Mouse (Mus musculus): Measurements from ENCODE around the gene Olfr211. TPM values are rescaled to one million over a fixed set of nuclear protein-coding genes. Genes with fewer than 3 reads are reported as not detected.
A peak's percentile ranks its signal among the peaks of the same experiment; 100 is the strongest.

The Olfr211 gene
- total RNA-seq (2021) (not detected), polyA plus RNA-seq (2012; rRNA removed) (not detected in 2 replicates)
- long read RNA-seq: 0 reads

DNA sequence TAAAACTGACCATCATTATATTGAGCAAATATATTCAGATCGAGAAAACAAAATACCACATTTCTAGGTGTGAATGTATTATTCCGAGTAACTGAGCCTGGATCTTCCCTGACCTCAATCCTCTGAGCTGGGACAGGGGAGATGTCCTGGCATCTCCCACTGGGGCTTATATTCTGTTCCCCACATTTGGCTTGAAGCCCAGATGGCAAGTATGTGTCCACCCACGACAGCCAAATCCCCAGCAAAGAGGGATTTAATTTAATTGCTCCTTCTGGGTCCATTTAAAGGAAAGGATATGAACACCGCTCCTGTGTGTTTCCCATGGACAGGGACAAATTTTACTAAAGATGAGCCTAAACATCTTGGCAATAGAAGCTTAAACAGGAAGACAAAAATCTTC is at the start of gene Olfr211:
Gene Olfr211, plus strand, starts transcription at position 301 of the 400 bp plus-strand sequence.
- no peak for TF ChIP-seq POLR2A (IDR thresholded peaks at IDR 0.05; ENCODE audit: insufficient read depth, low read depth, low read length)
- no peak for TF ChIP-seq EP300 (IDR thresholded peaks at IDR 0.05; ENCODE audit: insufficient read depth, low read depth, low read length)
- no peak for TF ChIP-seq CTCF (IDR thresholded peaks at IDR 0.05)
- H3K9ac ChIP-seq (ENCODE audit: low read depth, low read length): no peak within 1 kb of the TSS
- H3K79me2 ChIP-seq (replicated peaks; ENCODE audit: control insufficient read depth, insufficient read depth, low read length): no peaks in the 10 kb centered on the region
- no peak within 1 kb of the TSS for H3K27ac ChIP-seq
- no peaks in the 10 kb centered on the region for H3K4me1 ChIP-seq (ENCODE audit: control insufficient read depth, insufficient read depth, low read length)
- H3K27me3 ChIP-seq (ENCODE audit: control insufficient read depth, insufficient read depth, low read length): no peaks in the 10 kb centered on the region
- 67% methylated on average over 4 of the region's 4 CpGs for WGBS
- DNase-seq: no peak
- H3K36me3 ChIP-seq (ENCODE audit: control insufficient read depth, insufficient read depth, low read length): no peaks in the 10 kb centered on the region
- intact Hi-C loops (cut with DNase I): no loop called here
- H3K4me3 ChIP-seq: no peak within 1 kb of the TSS

DNA sequence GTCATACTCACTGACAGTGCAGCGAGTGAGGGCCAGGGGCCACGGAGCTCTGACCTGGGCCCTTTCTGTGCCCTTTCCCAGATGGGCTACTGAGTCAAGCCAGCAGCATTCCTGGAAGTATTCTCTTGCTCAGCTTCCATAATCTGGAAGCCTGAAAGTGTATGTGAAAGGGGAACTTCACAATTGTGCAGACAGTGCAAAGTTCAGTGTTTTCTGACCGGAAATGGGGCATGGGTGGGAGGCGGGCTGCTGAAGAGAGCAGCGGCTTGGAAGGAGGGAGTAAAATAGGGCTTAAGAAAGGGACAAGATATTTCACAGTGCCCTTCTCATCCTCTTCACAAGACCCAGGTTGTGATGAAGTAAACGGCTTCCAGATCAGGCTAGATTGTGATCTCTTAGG is 49.4 kb upstream of the Olfr211 start:
- H3K27ac ChIP-seq: no peak overlapping the region; the same call in 1 of the 2 replicates
- H3K4me3 ChIP-seq: no peak overlapping the region
- 82% methylated on average over 6 of the region's 6 CpGs for WGBS
- peaks cover 8% of the 10 kb centered on the region; the same call in 1 of the 2 replicates for H3K36me3 ChIP-seq (ENCODE audit: control insufficient read depth, insufficient read depth, low read length)
- H3K9ac ChIP-seq (ENCODE audit: low read depth, low read length): no peak overlapping the region
- no peaks in the 10 kb centered on the region for H3K79me2 ChIP-seq (replicated peaks; ENCODE audit: control insufficient read depth, insufficient read depth, low read length)
- H3K27me3 ChIP-seq (ENCODE audit: control insufficient read depth, insufficient read depth, low read length): no peaks in the 10 kb centered on the region
- DNase-seq: no peak
- no peak for TF ChIP-seq EP300 (IDR thresholded peaks at IDR 0.05; ENCODE audit: insufficient read depth, low read depth, low read length)
- TF ChIP-seq POLR2A (IDR thresholded peaks at IDR 0.05; ENCODE audit: insufficient read depth, low read depth, low read length): no peak
- intact Hi-C loops (cut with DNase I): no loop called here
- peaks cover 2% of the 10 kb centered on the region for H3K4me1 ChIP-seq (ENCODE audit: control insufficient read depth, insufficient read depth, low read length)

DNA sequence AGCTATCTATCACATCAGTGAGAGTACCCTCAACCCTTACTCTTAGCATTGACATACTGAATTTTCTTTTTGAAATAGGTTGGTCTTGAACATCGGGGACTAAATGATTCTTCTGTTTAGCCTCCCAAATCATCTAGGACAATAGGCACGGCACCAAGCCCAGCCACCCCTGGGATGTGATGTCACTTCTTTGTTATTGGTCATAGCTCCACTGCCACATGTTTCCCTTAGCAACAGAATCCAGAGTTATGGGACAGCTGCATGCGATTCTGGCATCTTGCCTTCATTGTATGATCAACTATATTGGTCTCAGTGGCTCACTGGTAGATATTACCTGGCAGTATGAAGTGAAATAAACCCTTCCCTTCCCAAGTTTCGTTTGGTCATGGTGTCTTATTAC is 48.4 kb upstream of the Olfr211 start:
- Histone ChIP-seq H3K79me2 (replicated peaks; ENCODE audit: control insufficient read depth, insufficient read depth, low read length) (no peaks in the 10 kb centered on the region), H3K4me1 (ENCODE audit: control insufficient read depth, insufficient read depth, low read length) (peaks cover 2% of the 10 kb centered on the region), H3K36me3 (ENCODE audit: control insufficient read depth, insufficient read depth, low read length) (peaks cover 8% of the 10 kb centered on the region; the same call in 1 of the 2 replicates), H3K9ac (ENCODE audit: low read depth, low read length) (no peak overlapping the region), H3K27me3 (ENCODE audit: control insufficient read depth, insufficient read depth, low read length) (no peaks in the 10 kb centered on the region), H3K4me3 (no peak overlapping the region), H3K27ac (peak overlapping the region; percentile 70)
- no peak for DNase-seq
- TF ChIP-seq CTCF (IDR thresholded peaks at IDR 0.05) (no peak), EP300 (IDR thresholded peaks at IDR 0.05; ENCODE audit: insufficient read depth, low read depth, low read length) (no peak), POLR2A (IDR thresholded peaks at IDR 0.05; ENCODE audit: insufficient read depth, low read depth, low read length) (no peak)
- intact Hi-C loops (cut with DNase I): no loop called here
- WGBS: 36% methylated on average over 4 of the region's 4 CpGs

DNA sequence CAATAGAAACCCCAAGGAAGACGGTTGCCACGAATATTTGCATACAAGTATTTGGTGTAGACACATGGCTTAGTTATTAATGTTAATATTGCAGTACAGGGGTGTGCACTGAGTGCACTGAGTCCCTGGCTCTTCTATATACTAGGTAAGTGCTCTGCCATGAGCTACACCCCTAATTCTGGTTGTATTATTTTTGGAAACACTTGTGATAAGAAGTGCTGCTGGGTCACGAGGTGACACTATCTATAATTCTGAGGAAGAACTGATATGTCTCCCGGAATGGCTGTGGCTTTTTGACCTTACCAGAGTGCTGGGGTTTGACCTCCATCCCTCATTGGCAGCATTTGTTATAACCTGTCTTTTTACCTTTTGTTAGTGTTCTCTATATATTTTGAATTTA is 48.0 kb upstream of the Olfr211 start:
- intact Hi-C loops (cut with DNase I): no loop called here
- no peaks in the 10 kb centered on the region for H3K79me2 ChIP-seq (replicated peaks; ENCODE audit: control insufficient read depth, insufficient read depth, low read length)
- peak in 1 of 2 experiments; percentile 31 for DNase-seq
- H3K4me3 ChIP-seq: no peak overlapping the region
- no peaks in the 10 kb centered on the region for H3K27me3 ChIP-seq (ENCODE audit: control insufficient read depth, insufficient read depth, low read length)
- peaks cover 2% of the 10 kb centered on the region for H3K4me1 ChIP-seq (ENCODE audit: control insufficient read depth, insufficient read depth, low read length)
- TF ChIP-seq EP300 (IDR thresholded peaks at IDR 0.05; ENCODE audit: insufficient read depth, low read depth, low read length) (0 out of 2 replicates have a peak, but pooled peaks have one; percentile 14), CTCF (IDR thresholded peaks at IDR 0.05) (no peak)
- 32% methylated on average over 4 of the region's 4 CpGs for WGBS
- H3K27ac ChIP-seq: peak overlapping the region; percentile 70
- no peak overlapping the region for H3K9ac ChIP-seq (ENCODE audit: low read depth, low read length)
- H3K36me3 ChIP-seq (ENCODE audit: control insufficient read depth, insufficient read depth, low read length): peaks cover 8% of the 10 kb centered on the region; the same call in 1 of the 2 replicates

DNA sequence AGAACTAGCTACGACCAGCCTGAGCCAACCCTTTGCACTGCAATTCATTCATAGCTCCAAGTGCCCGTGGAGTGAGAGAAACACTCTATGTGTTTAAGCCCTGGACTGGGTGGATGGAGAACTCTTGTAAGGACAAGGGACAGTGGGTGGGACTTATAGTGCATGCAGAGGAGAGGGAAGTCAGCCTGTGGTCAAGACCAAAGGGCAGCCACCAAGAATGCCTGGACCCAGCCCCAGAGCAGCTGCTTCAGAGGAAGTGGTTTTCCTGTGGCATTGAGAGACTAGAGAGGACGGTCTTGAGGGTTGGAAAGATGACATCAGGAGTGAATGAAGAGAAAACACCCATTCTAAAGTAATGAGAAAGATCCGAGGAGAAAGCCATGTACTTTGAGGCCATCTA is 33.1 kb upstream of the Olfr211 start:
- H3K27ac ChIP-seq: no peak overlapping the region
- H3K9ac ChIP-seq (ENCODE audit: low read depth, low read length): no peak overlapping the region
- intact Hi-C loops (cut with DNase I): no loop called here
- 68% methylated on average over 4 of the region's 4 CpGs for WGBS
- H3K27me3 ChIP-seq (ENCODE audit: control insufficient read depth, insufficient read depth, low read length): peaks cover under 1% of the 10 kb centered on the region; the same call in 1 of the 2 replicates
- H3K36me3 ChIP-seq (ENCODE audit: control insufficient read depth, insufficient read depth, low read length): no peaks in the 10 kb centered on the region
- H3K4me3 ChIP-seq: no peak overlapping the region
- H3K4me1 ChIP-seq (ENCODE audit: control insufficient read depth, insufficient read depth, low read length): peaks cover 2% of the 10 kb centered on the region
- TF ChIP-seq EP300 (IDR thresholded peaks at IDR 0.05; ENCODE audit: insufficient read depth, low read depth, low read length) (0 out of 2 replicates have a peak, but pooled peaks have one; percentile 29), POLR2A (IDR thresholded peaks at IDR 0.05; ENCODE audit: insufficient read depth, low read depth, low read length) (no peak)
- H3K79me2 ChIP-seq (replicated peaks; ENCODE audit: control insufficient read depth, insufficient read depth, low read length): no peaks in the 10 kb centered on the region; the same call in 1 of the 2 replicates
- peak; percentile 25 to 64 for DNase-seq

DNA sequence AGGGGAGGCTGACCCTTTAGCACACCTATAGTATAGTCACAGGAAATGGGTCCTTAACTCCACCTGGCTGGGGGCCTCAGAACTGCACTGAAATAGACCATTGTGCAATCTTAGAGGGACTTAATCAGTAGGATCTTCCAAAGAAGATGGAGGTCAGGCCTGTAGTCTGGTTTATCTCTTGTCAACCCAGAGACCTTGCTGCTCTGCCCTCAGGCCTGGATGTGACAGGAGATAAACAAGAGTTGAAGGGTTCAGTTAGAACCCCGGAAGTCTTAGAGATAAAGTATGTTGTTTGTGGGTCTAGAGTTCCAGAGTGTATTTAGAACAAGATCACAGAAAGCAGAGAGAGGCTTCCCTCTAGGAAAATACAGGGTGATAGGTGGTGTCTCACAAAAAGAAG is 32.4 kb upstream of the Olfr211 start:
- TF ChIP-seq EP300 (IDR thresholded peaks at IDR 0.05; ENCODE audit: insufficient read depth, low read depth, low read length) (no peak), POLR2A (IDR thresholded peaks at IDR 0.05; ENCODE audit: insufficient read depth, low read depth, low read length) (no peak), CTCF (IDR thresholded peaks at IDR 0.05) (peak; percentile 8; the same call in 1 of the 2 replicates)
- H3K79me2 ChIP-seq (replicated peaks; ENCODE audit: control insufficient read depth, insufficient read depth, low read length): no peaks in the 10 kb centered on the region; the same call in 1 of the 2 replicates
- H3K27me3 ChIP-seq (ENCODE audit: control insufficient read depth, insufficient read depth, low read length): peaks cover 2% of the 10 kb centered on the region; the same call in 1 of the 2 replicates
- no peaks in the 10 kb centered on the region for H3K36me3 ChIP-seq (ENCODE audit: control insufficient read depth, insufficient read depth, low read length)
- H3K27ac ChIP-seq: no peak overlapping the region
- 45% methylated on average over 1 of the region's 1 CpGs for WGBS
- peaks cover 2% of the 10 kb centered on the region for H3K4me1 ChIP-seq (ENCODE audit: control insufficient read depth, insufficient read depth, low read length)
- intact Hi-C loops (cut with DNase I): no loop called here
- no peak overlapping the region for H3K4me3 ChIP-seq
- DNase-seq: no peak
- H3K9ac ChIP-seq (ENCODE audit: low read depth, low read length): no peak overlapping the region
